Mouse (Mus musculus) layer of hippocampus, adult 6 months (tissue): ENCODE data around the gene Tbc1d30. TPM values are rescaled to one million over a fixed set of nuclear protein-coding genes. Genes with fewer than 3 reads are reported as not detected.

Source experiments
- long read RNA-seq, 2 experiments: library from polyadenylated mRNA; unstranded; transcript quantifications; one replicate each; pipeline ENCODE4 v2.0.0; 2019 to 2020
- polyA plus RNA-seq: library from polyadenylated mRNA; unstranded; fragments of <200 nt; fragmentation: Nextera tagmentation; gene quantifications from 2 replicates; pipeline ENCODE4 v1.2.3, GENCODE M21; 2021

Tbc1d30 gene
- 10.6 and 13.2 TPM in 2 replicates for polyA plus RNA-seq
- long read RNA-seq, experiment 1, full-length matches to known transcripts: 5 of 13 reads
- long read RNA-seq, experiment 1, partial matches to known transcripts: 3 of 13 reads
- long read RNA-seq, experiment 1, other reads (novel, unspliced or antisense): 5 of 13 reads
- long read RNA-seq, experiment 2, full-length matches to known transcripts: 8 of 14 reads
- long read RNA-seq, experiment 2, partial matches to known transcripts: 1 of 14 reads
- long read RNA-seq, experiment 2, other reads (novel, unspliced or antisense): 5 of 14 reads

GRCm38 (mm10) chr10:121351066-121351581, at the start of gene Tbc1d30:
Tbc1d30 (minus strand) TSS chr10:121351278.

GRCm38 (mm10) chr10:121364801-121365564, 13.9 kb upstream of the Tbc1d30 start, which contains the start of gene Gns:
Gns (plus strand) TSS chr10:121365090.

Other genes starting within 250 kb of the Tbc1d30 start
- 41.2 and 42.4 TPM in 2 replicates for gene Gns, start 13.8 kb upstream of the Tbc1d30 start, polyA plus RNA-seq
- 0.97 and 1.0 TPM in 2 replicates for gene Rassf3, start 125.1 kb upstream of the Tbc1d30 start, polyA plus RNA-seq
- gene Tbk1, start 235.5 kb upstream of the Tbc1d30 start, polyA plus RNA-seq: 18.8 and 19.4 TPM in 2 replicates